Mouse (Mus musculus): Measurements from ENCODE around the gene Ttll5. TPM values are rescaled to one million over a fixed set of nuclear protein-coding genes. Genes with fewer than 3 reads are reported as not detected.

Ttll5 gene
- 5.4 and 6.3 TPM in 2 replicates for polyA plus RNA-seq (2015; fragmentation: Nextera tagmentation; extraction: Ambion mirVana)

DNA sequence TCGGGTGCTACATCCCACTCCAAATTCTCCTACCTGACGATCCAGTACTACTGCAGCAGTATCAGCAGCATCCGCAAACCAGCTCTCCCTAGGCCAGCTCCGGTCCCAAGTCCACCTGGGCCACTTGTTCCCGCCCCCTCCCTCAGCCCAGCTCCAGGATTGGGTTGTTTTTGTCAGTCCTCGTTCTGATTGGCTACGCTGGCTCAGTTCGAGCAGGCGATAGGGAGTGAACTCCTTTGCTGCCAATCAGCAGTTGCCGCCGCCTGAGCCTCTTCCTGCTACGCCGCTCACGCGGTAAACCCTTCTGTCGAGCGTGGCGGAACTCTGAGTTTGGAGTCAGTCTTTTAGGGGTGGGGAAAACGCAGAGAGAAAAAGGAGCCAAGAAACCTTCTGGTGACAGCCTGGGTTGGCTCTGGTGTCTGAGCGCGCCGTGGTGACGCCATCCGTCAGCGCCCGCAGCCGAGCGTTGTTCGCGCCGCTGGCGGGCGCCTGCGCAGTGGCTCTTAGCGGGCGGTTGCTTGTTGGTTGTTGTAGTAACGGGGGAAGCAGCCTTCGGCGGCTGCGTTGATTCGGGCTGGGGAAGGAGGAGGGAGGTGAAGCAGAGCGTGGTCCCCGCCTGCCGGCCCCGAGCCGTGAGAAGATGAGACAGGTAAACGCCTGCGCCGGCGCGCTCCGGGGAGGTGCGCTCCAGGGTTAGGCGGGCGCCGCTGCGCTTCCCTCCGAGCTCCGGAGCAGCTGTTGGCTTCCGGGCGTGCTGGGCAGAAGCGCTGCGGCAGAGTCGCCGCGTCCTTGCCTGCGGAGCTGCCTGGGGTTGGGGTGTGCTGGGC is at the start of gene Ttll5, which contains the start of gene Erg28:
Ttll5 (plus strand) TSS at position 222 of the 827 bp plus-strand sequence.
Erg28 (minus strand) TSS at position 113 of the 827 bp plus-strand sequence.

DNA sequence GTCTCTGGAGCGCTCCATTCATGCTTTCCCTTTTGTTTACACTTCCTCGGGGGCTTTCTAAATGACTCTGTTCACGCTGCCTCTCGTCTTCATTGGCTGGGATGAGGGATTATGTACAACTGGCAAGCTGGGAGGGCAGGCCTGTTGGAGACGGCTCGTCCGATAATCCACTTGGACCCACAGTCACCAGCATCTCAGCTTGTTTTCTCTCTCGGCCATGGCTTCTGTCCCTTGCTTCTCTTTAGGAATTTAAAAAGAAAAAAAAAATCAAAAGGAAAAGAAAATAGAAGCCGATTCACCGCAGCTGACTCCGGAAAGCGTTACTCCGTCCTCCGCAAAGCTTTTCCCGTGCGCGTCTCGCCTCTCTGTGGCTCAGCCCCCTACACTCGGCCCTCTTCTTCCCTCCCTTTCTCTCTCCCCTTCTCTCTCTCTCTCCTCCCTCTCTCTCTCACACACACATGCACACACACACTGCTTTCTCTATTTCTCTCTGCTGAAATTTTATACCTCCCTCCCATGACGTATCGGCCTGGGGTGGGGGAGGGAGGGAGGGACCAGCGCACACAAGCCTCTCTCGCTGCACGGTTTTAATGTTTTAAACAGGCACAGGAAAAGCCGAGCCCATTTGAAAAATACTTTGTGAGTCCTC is 254.2 kb downstream of the Ttll5 start, which contains the start of gene Tgfb3:
Tgfb3 (minus strand) TSS at position 489 of the 649 bp plus-strand sequence.

DNA sequence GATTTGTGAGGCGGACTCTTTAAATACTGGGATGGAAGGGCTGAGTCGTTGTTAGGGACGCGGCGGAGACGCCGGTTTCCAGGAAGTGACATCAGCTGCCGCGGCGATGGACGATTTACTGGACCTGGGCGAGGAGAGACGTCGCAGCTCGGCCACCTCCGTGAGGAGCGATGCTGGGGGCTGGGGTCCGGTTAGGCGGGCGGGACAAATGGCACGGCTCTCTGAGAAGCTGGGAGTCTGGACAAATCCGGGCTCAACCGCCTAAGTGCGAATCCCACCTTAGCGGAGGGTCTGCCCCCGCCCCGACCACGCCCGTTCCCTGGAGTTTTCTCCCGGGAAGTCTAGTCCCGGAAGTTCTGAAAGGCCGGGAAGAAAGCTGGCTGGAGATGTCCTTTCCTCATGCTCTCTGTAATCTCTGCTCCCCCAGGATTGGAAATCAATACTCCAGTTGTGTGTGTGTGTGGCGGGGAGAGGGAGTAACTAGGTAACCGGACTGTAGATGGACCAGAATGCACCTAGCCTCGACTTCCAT is 258.1 kb downstream of the Ttll5 start, which contains the start of gene Ift43:
Ift43 (plus strand) TSS at position 61 of the 532 bp plus-strand sequence.

Other genes with a start within 250 kb of the Ttll5 start
- 0.82 and 1.2 TPM in 2 replicates for gene Jdp2, start 225.6 kb upstream of the Ttll5 start, polyA plus RNA-seq (2015; fragmentation: Nextera tagmentation; extraction: Ambion mirVana)
- 8.8 and 10.5 TPM in 2 replicates for gene Batf, start 138.0 kb upstream of the Ttll5 start, polyA plus RNA-seq (2015; fragmentation: Nextera tagmentation; extraction: Ambion mirVana)
- gene Flvcr2, start 78.1 kb upstream of the Ttll5 start, polyA plus RNA-seq (2015; fragmentation: Nextera tagmentation; extraction: Ambion mirVana) = 1.3 and 2.3 TPM in 2 replicates
- gene Erg28, start 109 bp upstream of the Ttll5 start, polyA plus RNA-seq (2015; fragmentation: Nextera tagmentation; extraction: Ambion mirVana) = 56.5 and 56.6 TPM in 2 replicates

Data from spleen, postnatal 0 days (tissue).